Mouse (Mus musculus) Muller cell, postnatal 12 days (primary cell): ENCODE data around the gene Os9.
"Not testable (repeated sequence)": the region's sequence is repeated elsewhere in the genome, so short reads cannot be mapped to it uniquely, and the experiment has no call there.

Experiments
- DNase-seq: peaks from one replicate; pipeline ENCODE4 v3.0.0-alpha.2; 2015; ENCODE audit errors: inconsistent ontology term

Os9 gene

DNA sequence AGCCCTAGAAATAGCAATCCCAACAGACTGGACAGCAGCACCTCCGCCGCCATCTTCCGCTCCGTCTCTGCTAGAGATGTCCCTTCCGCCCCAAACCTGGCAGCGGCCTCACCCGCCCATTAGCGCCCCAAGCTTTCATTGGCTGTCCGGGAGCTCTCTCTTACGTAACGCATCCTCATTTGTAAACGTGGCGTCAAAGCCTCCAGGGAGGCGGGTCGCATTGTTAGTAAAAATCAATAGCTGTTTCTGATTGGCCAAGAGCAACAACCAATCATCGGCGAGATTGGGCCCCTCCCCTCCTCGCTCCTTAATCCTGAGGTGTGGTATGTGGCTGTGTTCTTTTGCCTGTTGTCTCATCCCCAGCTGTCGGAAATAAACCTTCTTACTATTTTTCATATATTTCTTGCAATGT, at the start of gene Os9:
Gene Os9, minus strand, starts transcription at position 66 of the 412 bp plus-strand sequence.
- DNase-seq: peak; percentile 98

DNA sequence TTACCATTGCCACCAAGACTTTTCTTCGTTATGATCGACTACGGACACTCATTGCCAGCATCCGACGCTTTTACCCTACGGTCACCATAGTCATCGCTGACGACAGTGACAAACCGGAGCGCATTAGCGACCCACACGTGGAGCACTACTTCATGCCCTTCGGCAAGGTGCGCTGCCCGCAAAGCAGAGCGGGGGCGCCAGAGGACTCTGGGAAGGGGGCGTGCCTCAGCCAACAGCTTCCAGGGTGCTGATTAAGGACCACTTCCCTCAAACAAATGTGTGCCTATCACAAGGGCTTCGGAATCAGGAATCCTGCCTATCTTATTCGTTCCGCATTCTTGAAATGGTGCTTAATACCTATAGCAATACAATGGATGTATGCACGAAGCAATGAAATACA, 49.1 kb upstream of the Os9 start:
- no peak for DNase-seq

DNA sequence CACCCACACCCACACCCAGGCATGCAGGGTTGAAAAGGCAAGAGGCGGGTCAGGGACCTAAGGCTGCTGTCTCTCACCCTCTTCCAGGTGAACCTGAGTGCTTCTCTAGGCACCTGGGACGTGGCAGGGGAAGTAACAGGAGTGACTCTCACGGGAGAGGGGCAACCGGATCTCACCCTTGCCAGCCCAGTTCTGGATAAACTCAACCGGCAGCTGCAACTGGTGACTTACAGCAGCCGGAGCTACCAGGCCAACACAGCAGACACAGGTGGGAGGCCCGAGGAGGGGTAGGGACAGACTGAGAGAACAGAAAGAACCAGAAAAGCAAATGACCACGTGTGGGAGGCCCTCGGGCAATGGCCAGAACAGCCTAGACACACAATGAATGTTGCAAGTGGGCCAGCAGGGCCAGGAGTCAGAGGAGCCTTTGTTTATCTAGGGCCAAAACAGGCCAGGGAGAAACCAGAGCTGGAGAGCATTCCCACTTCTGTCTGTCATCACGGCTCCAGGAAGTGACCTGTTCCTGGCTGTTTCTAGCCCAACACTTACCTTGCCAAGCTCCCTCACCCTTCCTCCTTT, 46.8 kb upstream of the Os9 start:
- peak; percentile 42 for DNase-seq

DNA sequence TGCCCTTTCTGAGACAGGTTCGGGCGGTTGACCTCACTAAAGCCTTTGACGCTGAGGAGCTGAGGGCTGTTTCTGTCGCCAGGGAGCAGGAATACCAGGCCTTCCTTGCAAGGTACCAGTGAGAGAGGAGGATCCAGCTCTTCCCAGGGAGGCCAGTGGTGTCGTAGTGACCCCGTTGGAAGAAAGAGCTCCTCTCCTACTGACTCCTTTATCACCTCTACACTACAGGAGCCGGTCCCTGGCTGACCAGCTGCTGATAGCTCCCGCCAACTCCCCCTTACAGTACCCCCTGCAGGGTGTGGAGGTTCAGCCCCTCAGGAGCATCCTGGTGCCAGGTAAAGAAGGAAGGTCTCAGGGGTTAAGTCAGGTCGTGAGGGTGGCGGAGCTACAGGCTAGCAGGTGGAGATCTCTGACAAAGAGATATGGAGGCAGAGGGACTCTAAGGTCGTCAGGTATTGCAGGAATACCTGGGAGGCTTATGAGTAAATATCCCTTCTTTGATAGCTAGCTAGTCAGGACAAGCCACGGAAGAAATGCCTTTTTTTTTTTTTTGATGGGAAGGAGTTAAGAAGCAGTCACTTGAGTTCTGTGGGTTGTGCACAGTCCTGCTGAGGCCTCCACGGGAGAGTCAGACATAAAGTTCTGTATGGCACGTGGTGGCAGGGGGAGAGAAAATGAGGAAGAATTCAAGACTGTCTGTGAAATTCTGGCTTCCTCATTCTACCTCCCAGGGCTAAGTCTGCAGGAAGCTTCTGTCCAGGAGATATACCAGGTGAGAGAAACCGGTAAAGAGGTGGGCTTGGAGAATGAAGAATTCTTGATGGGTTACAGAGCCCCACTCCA, 46.1 kb upstream of the Os9 start:
- no peak for DNase-seq

DNA sequence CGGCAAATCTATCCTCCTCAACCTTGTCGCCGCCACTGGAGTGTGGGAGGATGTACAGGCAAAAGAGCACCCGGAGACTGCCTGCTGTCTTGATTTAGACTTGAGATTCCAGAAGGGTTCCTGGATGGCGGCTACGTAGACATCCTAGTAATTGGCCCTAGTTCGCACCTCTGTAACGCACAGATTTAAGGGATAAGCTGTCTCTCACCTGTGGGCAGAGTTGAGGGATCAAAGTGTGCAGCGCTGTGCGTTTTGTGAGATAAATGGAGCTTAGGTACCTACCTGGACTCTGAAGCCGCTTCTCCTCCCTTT, 45.4 kb upstream of the Os9 start:
- no peak for DNase-seq

DNA sequence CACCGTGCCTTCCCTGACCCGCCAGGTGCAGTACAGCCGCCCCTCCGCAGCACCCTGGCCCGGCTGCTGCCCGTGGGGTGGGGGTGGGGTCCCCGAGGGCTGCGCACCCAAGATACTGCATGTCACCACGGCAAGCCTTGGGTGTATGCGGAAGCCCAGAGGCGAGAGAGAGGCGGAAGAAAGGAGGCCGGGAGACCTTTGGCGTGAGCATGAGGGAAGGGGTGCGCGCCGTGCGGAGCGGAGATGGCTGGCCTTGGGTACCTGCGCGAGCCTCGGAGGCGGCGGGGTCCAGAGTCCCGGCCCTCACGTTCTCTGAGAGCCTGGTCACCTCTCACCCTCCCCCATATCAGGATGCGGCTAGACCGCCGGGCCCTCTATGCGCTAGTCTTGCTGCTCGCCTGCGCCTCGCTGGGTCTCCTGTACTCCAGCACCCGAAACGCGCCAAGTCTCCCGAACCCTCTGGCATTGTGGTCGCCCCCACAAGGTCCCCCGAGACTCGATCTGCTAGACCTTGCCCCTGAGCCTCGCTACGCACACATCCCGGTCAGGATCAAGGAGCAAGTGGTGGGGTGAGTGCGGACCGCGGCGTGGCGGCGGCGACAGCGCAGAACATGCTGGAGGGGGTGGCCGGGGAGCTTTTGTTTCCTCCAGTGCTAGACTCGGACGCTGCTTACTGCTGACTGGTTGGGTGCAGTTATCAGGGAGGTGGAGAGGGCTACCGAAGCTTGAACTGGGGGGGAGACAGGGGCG, 44.9 kb upstream of the Os9 start:
- DNase-seq: peak; percentile 70

DNA sequence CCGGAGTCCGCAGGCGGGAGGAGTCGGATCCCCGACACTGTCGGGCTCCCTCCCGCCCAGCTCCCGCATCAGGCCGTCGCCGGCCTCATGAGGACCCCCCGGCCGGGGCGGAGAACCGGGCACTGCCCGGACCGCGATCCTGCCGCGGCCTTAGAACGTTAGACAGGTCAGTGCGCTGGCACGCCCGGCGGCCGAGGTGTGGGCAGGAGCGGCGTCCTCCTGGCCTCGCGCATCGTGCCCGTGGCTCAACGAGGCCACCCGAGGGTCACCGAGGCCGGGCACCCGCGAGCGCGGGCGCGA, 44.4 kb upstream of the Os9 start:
- no peak for DNase-seq

DNA sequence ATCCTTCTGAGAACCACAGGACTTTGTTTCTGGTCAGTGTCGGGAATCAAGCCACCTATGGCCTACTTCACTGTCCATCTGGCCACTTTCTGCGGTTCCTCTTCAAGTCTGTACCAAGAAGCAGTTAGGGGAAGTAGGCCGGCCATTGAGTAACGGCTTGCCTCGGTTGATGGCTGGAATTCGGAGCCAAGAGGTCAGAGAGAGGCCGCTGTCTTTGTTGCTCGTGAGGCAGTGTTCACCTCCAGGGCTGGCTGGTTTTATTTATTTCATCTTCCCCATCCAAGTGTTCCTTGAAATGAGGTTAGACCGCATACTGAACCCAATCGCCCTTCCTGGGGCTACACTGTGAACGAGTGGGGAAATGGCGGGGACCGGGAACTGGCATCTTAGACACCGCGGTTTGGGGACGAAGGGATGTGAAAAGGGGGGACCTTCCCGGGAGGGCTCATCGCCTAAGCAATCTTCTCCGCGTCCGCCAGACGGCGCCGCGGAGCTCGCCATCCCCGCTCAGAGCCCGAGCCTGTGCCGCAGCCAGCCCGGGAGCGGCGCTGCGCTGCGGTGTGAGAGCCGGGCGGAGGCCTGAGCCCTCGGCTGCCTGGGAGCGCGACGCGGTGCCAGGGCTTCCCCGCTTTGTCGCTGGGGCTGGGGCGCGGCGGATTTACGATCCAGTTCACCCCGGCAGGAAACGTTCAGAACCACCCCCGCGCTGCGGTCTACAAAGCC, 43.9 kb upstream of the Os9 start, which contains the start of gene B4galnt1:
Gene B4galnt1, plus strand, starts transcription at position 595 of the 723 bp plus-strand sequence.
- DNase-seq: peak; percentile 91

DNA sequence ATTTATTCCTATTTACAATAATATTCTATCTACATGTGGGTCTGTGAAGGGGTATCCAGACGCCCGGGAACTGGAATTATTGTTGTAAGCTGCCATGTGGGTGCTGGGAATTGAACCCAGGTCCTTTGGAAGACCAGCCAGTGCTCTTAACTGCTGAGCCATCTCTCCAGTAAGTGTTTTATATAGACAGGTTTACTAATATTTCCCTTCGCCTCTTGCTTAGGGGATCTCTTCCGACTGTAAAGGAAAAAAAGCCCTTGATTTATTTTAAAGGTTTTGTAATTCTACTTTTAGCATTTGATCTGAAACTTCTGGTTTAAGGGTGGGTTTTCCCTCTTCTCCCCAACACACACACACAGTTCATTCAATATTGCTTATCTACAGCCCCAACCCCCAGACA, 43.3 kb upstream of the Os9 start:
- DNase-seq: no peak

DNA sequence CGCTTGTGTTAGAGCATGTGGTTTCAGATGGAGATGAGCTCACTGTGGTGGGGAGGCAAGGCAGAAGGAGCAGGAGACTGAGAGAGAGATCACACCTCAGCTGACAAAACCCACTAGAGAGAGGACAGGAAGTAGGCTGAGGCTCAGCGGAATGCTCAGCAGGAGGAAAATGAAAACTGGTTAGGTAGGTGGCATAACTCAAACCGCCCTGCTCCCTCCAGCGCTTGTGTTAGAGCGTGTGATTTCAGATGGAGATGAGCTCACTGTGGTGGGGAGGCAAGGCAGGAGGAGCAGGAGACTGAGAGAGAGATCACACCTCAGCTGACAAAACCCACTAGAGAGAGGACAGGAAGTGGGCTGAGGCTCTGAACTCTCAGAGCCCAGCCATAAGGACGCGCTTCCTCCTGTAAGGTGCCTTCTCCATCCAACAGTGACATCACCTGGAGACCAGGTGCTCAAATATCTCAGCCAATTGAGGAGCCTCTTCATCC, 41.9 kb upstream of the Os9 start:
- not testable (repeated sequence) for DNase-seq

DNA sequence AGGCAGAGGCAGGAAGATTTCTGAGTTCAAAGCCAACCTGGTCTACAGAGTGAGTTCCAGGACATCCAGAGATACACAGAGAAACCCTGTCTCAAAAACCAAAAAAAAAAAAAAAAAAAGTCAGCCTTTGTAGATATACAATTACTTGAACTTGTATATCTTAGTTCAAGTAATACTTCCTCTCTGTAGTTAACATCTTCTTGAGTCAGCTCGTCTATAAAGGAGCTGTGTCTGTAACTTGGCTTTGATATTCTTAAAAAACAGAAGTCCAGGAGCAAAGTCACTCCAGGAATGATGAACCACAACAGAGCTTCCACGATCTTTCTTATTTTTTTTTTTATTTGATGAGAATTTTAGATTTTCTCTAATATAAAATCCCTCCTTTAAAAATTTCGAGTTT, 39.8 kb upstream of the Os9 start:
- no peak for DNase-seq

DNA sequence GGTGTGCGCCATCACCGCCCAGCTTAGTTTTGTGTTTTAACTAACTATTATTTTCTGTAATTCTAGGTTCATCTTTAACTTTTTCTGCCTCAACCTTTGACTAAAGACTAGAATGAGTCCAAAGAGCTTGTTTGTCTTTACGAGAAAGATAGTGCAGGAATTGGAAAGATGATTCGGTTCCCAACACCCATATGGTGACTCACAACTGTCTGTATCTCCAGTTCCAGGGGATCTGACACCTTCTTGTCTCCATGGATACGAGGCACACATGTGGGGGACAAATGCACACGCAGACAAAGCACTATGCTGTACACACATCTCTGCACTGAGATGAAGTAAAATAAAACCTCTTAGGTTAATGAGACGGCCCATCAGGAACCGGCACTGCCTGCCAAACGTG, 39.1 kb upstream of the Os9 start:
- DNase-seq: no peak

DNA sequence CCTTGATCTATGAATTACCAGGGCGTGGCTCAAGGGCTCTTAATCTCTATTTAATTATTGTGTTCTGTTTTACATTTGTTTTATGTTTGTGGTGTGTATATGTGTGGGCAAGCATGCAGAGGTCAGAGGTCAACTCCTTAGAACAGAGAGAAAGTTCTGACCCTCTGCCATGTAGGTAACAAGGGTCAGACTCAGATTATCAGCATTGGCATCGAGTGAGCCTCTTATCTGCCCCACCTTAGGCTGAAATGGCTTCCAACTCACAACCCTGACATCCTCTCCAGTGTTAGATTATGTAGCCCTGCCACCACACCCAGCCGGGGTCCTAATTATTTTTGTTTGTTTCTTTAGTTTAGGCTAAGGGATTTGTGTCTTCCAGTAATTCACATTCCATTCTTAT, 37.5 kb upstream of the Os9 start:
- DNase-seq: no peak

DNA sequence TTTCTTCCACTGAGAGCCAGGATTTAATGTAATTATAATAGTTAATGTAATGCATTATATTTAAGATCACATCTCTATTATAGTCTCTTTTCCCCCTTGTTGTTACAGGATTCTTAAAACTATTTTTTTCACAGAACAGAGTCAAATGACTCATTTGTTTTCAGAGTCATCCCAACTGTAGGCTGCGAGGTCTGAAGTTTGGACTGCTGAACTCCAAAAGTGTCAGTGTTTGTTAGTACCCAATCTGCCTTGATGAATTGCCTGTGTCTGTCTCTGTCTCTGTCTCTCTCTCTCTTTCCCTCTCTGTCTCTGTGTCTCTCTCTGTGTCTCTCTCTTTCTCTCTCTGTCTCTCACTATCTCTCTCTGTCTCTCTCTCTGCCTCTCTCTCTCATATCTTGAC, 35.6 kb upstream of the Os9 start:
- DNase-seq: no peak

DNA sequence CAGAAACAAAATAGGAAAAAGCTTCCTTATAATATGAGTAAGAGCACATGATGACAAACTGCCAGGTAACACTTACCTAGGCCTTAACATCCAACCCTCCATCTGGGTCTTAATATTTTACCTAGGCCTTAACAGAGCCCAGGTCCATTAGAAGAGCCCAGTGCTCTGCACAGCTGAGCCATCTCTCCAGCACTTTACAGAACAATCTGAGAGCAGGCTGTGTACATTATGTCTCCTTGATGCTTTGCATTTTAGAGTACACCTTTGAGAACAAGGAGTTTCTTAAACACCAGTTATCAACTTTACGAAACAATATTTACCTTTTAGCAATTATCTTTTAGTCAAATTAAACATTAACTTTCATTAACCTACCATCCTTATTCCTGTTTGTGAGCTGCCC, 35.2 kb upstream of the Os9 start:
- no peak for DNase-seq

DNA sequence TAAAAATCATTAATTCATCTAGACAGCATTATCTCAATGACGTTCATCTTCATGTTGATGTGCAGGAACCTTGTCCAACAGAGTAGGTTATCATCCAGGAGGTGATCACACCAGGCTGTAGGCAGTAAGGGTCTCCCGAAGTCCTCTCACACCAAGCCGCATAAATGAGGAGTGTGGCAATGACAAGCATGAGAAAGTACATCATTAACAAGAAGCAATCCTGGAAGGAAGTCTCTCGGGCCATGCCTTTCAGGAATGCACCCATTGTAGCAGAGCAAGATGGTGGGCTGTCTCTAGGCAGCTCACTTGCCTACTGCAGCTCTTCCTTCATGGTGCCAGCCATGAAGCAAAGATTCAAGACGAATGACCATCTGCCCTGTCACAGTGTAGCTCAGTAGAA, 33.7 kb upstream of the Os9 start:
- DNase-seq: no peak

DNA sequence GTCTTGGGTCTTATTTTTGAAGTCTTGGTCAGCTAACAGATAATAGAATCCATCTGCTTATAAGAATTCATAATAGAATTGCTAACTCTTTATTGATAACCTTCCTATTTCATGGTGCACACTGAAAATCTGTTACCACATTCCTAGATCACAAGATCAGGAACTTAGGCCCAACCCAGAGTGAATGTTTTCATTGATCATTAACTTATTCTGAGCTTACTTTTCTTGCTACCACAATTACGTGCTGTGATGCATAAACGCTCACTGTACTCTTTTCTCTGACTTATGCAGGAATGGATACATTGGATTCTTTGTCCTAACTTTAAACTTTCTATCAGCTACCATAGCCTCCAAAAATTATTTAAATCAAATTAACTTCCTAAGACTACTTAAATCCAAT, 33.3 kb upstream of the Os9 start:
- no peak for DNase-seq

DNA sequence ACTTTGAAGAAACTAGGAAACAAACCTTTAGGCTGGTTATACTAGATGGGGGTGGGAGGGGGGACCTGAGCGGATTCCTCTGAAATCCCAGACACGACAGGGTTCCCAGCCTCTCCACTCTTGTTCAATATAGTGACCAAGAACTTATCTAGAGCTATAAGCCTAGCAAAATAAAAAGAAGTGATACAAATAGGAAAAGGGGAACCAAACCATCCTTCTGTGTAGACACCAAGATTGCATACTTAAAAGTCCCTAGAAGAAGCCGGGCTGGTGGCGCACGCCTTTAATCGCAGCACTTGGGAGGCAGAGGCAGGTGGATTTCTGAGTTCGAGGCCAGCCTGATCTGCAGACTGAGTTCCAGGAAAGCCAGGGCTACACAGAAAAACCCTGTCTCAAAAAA, 32.4 kb upstream of the Os9 start:
- no peak for DNase-seq

DNA sequence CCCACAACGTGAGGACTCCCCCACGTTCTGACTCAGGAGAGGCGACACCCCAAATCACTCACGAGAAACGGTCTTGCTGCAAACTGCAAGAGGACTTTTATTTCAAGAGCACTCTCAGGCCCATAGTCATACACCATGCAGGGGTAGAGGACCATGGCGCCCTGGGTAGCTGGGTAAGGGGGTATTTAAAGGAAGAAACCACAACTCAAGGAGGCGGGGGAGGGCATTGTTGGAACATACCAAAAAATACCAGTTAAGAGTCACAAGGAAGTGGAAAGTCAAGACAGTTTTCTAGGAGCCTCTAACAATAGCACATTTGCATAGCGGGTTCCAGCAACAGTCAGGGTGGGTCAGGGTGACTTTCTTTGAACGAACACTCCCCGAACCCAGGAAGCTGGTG, 31.6 kb upstream of the Os9 start:
- DNase-seq: not testable (repeated sequence)

DNA sequence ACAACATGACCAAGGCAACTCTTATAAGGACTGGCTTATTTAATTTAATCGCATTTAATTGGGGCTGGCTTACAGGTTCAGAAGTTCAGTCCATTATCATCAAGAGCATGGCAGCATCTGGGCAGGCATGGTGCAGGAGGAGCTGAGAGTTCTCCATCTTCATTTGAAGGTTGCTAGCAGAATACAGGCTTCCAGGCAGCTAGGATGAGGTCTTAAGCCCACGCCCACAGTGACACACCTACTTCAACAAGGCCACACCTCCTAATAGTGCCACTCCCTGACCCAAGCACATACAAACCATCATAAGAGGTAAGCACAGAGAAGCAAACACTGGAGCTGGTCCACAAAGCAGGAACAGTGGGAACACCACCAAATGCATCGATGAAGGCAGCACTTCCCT, 30.3 kb upstream of the Os9 start:
- DNase-seq: not testable (repeated sequence)

DNA sequence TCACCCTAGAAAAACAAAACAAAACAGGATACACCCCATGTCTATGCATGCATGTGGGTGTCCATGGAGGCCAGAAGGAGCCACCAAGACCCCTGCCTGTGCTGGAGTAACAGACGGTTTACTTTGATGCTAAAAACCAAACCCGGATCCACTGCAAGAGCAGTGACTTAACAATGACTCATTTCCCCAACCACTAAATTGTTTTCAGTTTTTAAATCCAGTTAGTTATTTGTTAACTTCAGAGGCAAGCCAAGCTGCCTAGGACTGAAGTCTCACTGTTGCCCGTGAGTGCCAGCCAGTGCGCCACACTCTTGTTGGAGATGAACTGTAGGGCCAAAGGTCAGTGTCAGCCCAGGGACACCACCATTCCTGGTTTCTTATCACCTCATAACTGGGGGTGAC, 29.5 kb upstream of the Os9 start:
- DNase-seq: no peak

DNA sequence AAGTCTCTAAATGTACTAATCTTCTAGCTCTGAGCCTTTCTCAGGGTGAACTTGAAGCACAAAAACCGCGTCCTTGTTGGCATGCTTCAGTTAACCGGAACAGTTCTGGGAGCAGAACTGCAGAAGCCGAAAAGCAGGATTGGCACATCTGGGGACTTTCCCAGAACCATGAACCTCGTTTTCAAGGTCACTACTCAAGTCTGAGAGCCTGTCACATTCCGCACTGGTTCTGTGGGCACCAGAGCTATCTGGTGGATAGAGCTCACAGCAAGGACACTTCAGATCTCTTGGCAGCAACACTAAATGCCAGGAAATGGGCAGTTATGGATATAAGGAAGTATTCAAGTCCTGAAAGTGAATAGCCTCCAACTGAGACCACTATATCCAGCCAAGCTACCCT, 26.2 kb upstream of the Os9 start:
- DNase-seq: no peak
